Mouse (Mus musculus) liver, embryonic 11.5 days (tissue): ENCODE data around the gene Tbl3. TPM values are rescaled to one million over a fixed set of nuclear protein-coding genes. Genes with fewer than 3 reads are reported as not detected.

Experiments
- ATAC-seq: fragments of 200-750 bp; cut with Nextera tagmentation; replicated peaks from 2 replicates; pipeline ENCODE4 v1.8.0; 2017; ENCODE audit warnings: moderate number of reproducible peaks, mild to moderate bottlenecking, moderate TSS enrichment, moderate library complexity; ENCODE audit not compliant: low FRiP score
- DNase-seq: peaks from one replicate; pipeline ENCODE4 v3.0.0-alpha.2; 2017; ENCODE audit warnings: low spot score
- H3K27ac ChIP-seq: fragments of 300-500 bp; sonication (generic); 2 replicates; pipeline ENCODE4 v1.5.1; 2014; ENCODE audit warnings: mild to moderate bottlenecking, low read depth, low read length, control low read depth
- H3K27me3 ChIP-seq: fragments of 300-500 bp; sonication (generic); replicated peaks from 2 replicates; pipeline ENCODE4 v1.6.1; 2014; ENCODE audit warnings: low read length, mixed read lengths; ENCODE audit not compliant: control insufficient read depth, insufficient read depth
- H3K36me3 ChIP-seq: fragments of 300-500 bp; sonication (generic); 2 replicates; pipeline ENCODE4 v1.6.1; 2014; ENCODE audit warnings: mild to moderate bottlenecking, low read length, moderate library complexity, mixed read lengths; ENCODE audit not compliant: control insufficient read depth, insufficient read depth
- H3K4me1 ChIP-seq: fragments of 300-500 bp; sonication (generic); replicated peaks from 2 replicates; pipeline ENCODE4 v1.6.1; 2014; ENCODE audit warnings: low read length, mixed read lengths; ENCODE audit not compliant: control insufficient read depth, insufficient read depth
- H3K4me2 ChIP-seq: fragments of 300-500 bp; sonication (generic); 2 replicates; pipeline ENCODE4 v1.6.1; 2014; ENCODE audit warnings: mild to moderate bottlenecking, control low read depth, moderate library complexity
- H3K4me3 ChIP-seq: fragments of 300-500 bp; sonication (generic); 2 replicates; pipeline ENCODE4 v1.5.1; 2014; ENCODE audit warnings: low read depth, low read length, control low read depth
- H3K9ac ChIP-seq: fragments of 300-500 bp; sonication (generic); 2 replicates; pipeline ENCODE4 v1.6.1; 2014; ENCODE audit warnings: low read depth, low read length, control low read depth
- H3K9me3 ChIP-seq: fragments of 300-500 bp; sonication (generic); 2 replicates; pipeline ENCODE4 v1.6.1; 2016; ENCODE audit warnings: low read length, inconsistent platforms, mixed read lengths; ENCODE audit not compliant: control insufficient read depth
- WGBS: fragments of 180-500 bp; shearing (Covaris S2); extraction: QIAGEN DNeasy Blood & Tissue Kit; methylation state at CpG from one replicate; pipeline ENCODE4 v1.1.7; 2014; 5-methylcytosine and 5-hydroxymethylcytosine counted together
- polyA plus RNA-seq: library from polyadenylated mRNA; unstranded; fragments of >200 nt; fragmentation: Nextera tagmentation; extraction: Ambion mirVana; gene quantifications from 2 replicates; pipeline ENCODE4 v1.2.1, GENCODE M21; 2014

Tbl3 gene
- polyA plus RNA-seq, 1 experiment from 2014 or later, result 102 TPM

DNA sequence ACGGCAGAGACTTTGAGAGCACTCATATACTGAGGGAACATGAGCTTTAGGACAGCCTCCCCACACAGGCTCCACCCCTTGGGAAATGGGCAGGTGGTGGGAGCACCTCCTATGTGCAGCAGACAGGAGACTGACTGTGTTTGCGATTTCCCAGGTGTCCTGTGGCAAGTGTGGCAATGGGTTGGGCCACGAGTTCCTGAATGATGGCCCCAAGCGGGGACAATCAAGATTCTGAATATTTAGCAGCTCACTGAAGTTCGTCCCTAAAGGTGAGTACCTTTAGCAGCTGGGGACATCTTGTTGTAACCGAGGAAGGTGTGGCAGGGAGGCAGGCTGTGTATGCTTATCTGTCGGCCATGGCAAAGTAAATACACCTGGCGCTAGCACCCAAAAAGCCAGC, 32.5 kb upstream of the Tbl3 start:
- H3K4me2 ChIP-seq, result no peak overlapping the region
- H3K36me3 ChIP-seq, result no peaks in the 10 kb centered on the region
- WGBS, result 84% methylated on average over 8 of the region's 8 CpGs
- no peaks in the 10 kb centered on the region for H3K27me3 ChIP-seq
- H3K9ac ChIP-seq, result 0 out of 2 replicates have a peak overlapping the region, but pooled peaks have one; percentile 11
- peaks cover 12% of the 10 kb centered on the region for H3K4me1 ChIP-seq
- H3K27ac ChIP-seq, result no peak overlapping the region
- no peak overlapping the region for H3K4me3 ChIP-seq
- DNase-seq, result no peak
- ATAC-seq, result no peak
- no peaks in the 10 kb centered on the region for H3K9me3 ChIP-seq

DNA sequence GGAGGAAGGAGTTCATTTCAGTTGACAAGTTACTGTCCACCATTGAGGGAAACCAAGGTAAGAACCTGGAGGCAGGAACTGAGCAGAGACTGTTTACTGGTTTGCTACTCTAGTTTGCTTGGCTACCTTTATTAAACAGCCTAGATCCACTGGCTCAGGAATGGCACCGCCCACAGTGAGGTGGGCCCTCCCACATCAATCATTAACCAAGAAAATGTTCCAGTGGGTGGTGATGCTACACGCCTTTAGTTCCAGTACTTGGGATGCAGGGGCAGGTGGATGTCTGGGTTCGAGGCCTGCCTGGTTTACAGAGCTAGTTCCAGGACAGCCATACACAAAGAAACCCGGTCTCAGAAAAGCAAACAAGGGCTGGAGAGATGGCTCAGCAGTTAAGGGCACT, 30.8 kb upstream of the Tbl3 start:
- Histone ChIP-seq H3K27me3 (no peaks in the 10 kb centered on the region), H3K4me2 (no peak overlapping the region; the same call in 1 of the 2 replicates), H3K36me3 (no peaks in the 10 kb centered on the region), H3K9ac (no peak overlapping the region), H3K27ac (no peak overlapping the region), H3K9me3 (no peaks in the 10 kb centered on the region), H3K4me3 (no peak overlapping the region), H3K4me1 (peaks cover 12% of the 10 kb centered on the region)
- ATAC-seq, result no peak
- no peak for DNase-seq
- 78% methylated on average over 4 of the region's 4 CpGs for WGBS

DNA sequence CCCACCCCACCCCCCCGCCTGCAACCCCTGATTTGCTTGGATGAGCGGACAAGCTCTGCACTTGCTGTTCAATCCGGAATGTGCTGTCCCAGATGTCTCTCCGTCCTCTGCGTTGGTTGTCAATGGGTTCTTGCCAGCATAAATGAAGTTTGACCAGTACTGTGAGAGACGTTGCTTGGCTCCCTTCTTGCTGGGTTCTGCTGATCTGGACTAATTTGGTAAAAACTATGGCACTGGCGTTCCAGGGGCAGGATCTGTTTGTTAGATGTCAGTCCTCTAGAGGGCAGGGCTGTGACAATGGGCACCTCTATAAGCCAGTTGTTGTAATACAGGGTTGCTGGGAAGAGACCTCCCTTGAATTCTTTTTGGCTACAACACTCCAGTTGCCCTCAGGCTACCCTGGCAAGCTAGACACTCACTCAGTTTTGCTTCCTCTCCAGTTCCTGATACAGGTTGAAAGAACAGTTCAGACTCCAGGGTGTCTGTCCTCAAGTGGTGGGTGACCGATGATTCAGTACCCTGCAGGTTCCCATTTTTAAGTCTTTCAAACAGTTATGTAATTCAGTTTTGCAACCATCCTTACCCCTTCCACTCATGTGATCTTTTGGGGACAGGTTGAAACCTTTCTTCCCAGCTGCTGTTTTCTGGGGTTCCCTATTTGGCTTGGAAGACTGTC, 29.8 kb upstream of the Tbl3 start:
- WGBS, result 23% methylated on average over 8 of the region's 8 CpGs
- ATAC-seq (no peak), DNase-seq (no peak)
- Histone ChIP-seq H3K9ac (peak overlapping the region; percentile 77), H3K9me3 (no peaks in the 10 kb centered on the region), H3K27me3 (no peaks in the 10 kb centered on the region), H3K4me3 (peak overlapping the region; percentile 71), H3K4me1 (peaks cover 12% of the 10 kb centered on the region), H3K4me2 (peak overlapping the region; percentile 90), H3K27ac (peak overlapping the region; percentile 46; the same call in 1 of the 2 replicates), H3K36me3 (no peaks in the 10 kb centered on the region)

DNA sequence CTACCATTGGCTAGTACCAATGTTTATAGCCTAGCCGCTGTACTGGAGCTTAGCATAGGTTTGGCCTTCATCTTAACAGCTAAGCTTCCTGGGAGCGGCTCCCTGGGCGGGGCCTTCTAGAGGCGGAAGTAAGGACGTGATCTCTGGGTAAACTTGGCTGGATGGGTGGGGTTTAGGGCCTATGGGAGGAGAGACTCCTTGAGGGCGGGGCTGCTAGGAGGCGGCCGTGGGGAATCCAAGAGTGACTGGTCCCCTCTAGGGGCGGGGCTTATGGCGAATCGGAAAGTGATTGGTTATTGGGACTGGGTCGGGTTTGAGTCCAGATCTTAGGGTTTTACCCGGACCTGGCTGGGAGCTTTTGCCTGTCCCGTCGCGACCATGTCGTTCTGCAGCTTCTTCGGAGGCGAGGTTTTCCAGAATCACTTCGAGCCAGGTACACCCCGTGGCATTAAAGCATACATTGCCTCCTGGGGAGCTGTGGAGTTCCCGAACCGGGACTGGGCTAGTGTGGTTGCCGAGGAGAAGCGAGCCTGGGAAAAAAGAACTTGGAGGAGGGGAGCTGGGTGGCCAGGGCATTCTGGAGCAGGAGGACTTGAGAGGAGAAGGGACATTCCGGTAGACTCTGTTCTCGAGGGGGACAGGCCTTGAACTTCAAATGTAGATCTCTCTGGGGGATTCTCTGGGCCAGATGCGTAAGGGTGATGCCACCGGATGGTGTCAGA, 29.0 kb upstream of the Tbl3 start, which contains the start of gene Msrb1:
Msrb1 (plus strand) TSS at position 313 of the 722 bp plus-strand sequence.
- Histone ChIP-seq H3K9me3 (no peaks in the 10 kb centered on the region), H3K4me3 (peak within 1 kb of the TSS; percentile 71), H3K27ac (peak within 1 kb of the TSS; percentile 49), H3K27me3 (no peaks in the 10 kb centered on the region), H3K4me2 (peak within 1 kb of the TSS; percentile 90), H3K9ac (peak within 1 kb of the TSS; percentile 77), H3K36me3 (no peaks in the 10 kb centered on the region), H3K4me1 (peaks cover 12% of the 10 kb centered on the region)
- DNase-seq (peak; percentile 94), ATAC-seq (peak; percentile 96)
- WGBS, result under 1% methylated on average over 29 of the region's 29 CpGs

DNA sequence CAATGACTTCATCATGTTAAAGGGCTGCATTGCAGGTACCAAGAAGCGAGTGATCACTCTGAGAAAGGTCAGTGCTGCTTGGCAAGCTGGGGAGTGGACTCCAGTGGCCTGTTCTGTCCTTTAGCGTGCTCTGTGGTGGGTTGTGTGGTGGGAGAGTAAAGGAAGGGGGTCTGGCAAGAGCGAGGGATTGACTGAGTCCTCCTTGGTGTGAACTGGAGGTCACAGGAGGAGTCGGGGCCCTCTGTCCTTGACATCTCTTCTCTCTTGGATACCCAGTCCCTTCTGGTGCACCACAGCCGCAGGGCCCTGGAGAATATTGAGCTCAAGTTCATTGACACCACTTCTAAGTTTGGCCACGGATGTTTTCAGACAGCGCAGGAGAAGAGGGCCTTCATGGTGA, 28.0 kb upstream of the Tbl3 start:
- Histone ChIP-seq H3K4me1 (peaks cover 12% of the 10 kb centered on the region), H3K27ac (peak overlapping the region; percentile 49), H3K9ac (peak overlapping the region; percentile 66), H3K9me3 (no peaks in the 10 kb centered on the region), H3K4me3 (0 out of 2 replicates have a peak overlapping the region, but pooled peaks have one; percentile 71), H3K27me3 (no peaks in the 10 kb centered on the region), H3K36me3 (no peaks in the 10 kb centered on the region), H3K4me2 (peak overlapping the region; percentile 90)
- 82% methylated on average over 7 of the region's 7 CpGs for WGBS
- DNase-seq (no peak), ATAC-seq (no peak)

DNA sequence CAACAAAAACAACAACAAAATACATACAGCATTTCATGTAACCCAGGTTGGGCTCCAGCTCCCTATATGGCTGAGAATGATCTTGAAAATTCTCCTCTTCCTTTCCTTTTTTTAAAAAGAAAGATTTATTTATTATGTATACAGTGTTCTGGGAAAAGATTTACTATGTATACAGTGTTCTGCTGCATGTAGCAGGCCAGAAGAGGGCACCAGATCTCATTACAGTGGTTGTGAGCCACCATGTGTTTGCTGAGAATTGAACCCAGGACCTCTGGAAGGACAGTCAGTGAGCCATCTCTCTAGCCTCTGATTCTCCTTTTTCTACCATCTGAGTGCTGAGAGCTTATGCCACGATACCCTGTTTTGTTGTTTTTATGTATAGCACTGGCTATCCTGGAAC, 27.1 kb upstream of the Tbl3 start:
- no peak overlapping the region for H3K4me3 ChIP-seq
- H3K36me3 ChIP-seq, result no peaks in the 10 kb centered on the region
- H3K9ac ChIP-seq, result no peak overlapping the region
- no peaks in the 10 kb centered on the region for H3K9me3 ChIP-seq
- 81% methylated on average over 1 of the region's 1 CpGs for WGBS
- H3K4me2 ChIP-seq, result no peak overlapping the region
- no peaks in the 10 kb centered on the region for H3K27me3 ChIP-seq
- no peak overlapping the region for H3K27ac ChIP-seq
- ATAC-seq, result no peak
- H3K4me1 ChIP-seq, result peaks cover 12% of the 10 kb centered on the region
- DNase-seq, result no peak

DNA sequence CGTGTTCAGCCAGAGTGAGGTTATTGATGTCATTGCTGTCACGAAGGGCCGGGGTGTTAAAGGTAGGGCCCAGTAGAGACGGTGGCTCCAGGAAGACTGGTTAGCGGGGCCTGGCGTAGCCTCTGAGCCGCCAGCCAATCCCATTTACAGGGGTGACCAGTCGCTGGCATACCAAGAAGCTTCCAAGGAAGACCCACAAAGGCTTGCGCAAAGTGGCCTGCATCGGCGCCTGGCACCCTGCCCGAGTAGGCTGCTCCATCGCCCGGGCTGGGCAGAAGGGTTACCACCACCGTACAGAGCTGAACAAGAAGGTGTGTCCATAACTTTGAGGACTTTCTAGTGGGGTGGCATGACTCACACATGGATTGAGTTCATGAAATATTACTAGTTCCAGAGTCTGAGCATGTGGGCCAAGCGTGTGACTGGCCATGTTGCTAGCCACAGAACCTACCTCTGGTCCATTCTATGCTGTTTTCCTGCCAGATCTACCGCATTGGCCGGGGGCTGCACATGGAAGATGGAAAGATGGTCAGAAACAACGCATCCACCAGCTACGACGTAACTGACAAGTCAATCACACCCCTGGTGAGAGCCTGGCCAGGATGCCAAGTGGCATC, 26.1 kb upstream of the Tbl3 start:
- Histone ChIP-seq H3K4me1 (peaks cover 12% of the 10 kb centered on the region), H3K4me2 (no peak overlapping the region), H3K27ac (no peak overlapping the region), H3K9ac (no peak overlapping the region), H3K9me3 (no peaks in the 10 kb centered on the region), H3K36me3 (no peaks in the 10 kb centered on the region), H3K27me3 (no peaks in the 10 kb centered on the region), H3K4me3 (no peak overlapping the region)
- DNase-seq (no peak), ATAC-seq (no peak)
- WGBS, result 87% methylated on average over 21 of the region's 21 CpGs

DNA sequence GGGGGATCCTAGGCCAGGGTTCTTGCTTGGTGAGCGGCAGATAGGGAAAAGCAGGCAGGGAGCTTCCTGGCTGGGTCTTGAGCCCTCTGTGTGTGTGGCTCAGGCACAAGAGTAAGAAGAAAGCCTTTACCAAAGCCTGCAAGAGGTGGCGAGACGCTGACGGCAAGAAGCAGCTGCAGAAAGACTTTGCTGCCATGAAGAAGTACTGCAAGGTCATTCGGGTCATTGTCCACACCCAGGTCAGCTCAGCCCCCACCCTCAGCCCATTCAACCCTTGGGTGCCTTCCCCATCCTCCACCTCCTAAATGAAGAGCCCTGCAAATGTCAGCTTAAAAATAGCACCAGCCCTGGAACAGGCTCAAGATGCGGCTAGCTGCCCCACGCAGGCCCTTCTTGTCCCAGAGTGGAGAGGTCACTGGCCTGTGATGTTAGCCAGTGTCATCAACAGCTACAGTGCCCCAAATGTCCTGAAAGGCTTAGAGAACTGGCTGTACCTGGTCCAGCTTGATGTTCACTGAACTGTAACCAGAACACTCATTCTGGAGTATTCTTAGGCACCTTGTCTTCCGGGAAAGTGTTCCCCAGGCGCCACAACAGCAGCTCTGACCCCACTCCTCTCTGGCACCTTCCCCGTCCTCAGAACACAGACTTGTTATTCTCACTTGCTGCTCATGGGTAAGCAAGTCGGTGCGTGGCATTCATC, 24.9 kb upstream of the Tbl3 start:
- H3K4me3 ChIP-seq, result no peak overlapping the region
- H3K9ac ChIP-seq, result no peak overlapping the region
- H3K27me3 ChIP-seq, result no peaks in the 10 kb centered on the region
- peaks cover 9% of the 10 kb centered on the region; the same call in 1 of the 2 replicates for H3K4me1 ChIP-seq
- no peak overlapping the region for H3K4me2 ChIP-seq
- no peak overlapping the region for H3K27ac ChIP-seq
- DNase-seq (no peak), ATAC-seq (no peak)
- H3K9me3 ChIP-seq, result no peaks in the 10 kb centered on the region
- 81% methylated on average over 12 of the region's 12 CpGs for WGBS
- H3K36me3 ChIP-seq, result no peaks in the 10 kb centered on the region
